Mouse (Mus musculus): ENCODE results near the gene Trpm1.

The Trpm1 gene

GRCm38 (mm10) chr7:64236521-64236920, 82.9 kb downstream of the Trpm1 start:
- DNase-seq: no peak

- no peak for DNase-seq
Observed at GRCm38 (mm10) chr7:64237747-64238146, 84.1 kb downstream of the Trpm1 start.

- DNase-seq: no peak
Observed at GRCm38 (mm10) chr7:64238410-64239086, 84.9 kb downstream of the Trpm1 start.

- DNase-seq: no peak
Observed at GRCm38 (mm10) chr7:64239138-64239805, 85.6 kb downstream of the Trpm1 start.

GRCm38 (mm10) chr7:64239806-64240315, 86.2 kb downstream of the Trpm1 start:
- DNase-seq: peak; percentile 13

- no peak for DNase-seq
Observed at GRCm38 (mm10) chr7:64242424-64242823, 88.8 kb downstream of the Trpm1 start.

GRCm38 (mm10) chr7:64244371-64244770, 90.7 kb downstream of the Trpm1 start:
- no peak for DNase-seq

- no peak for DNase-seq
Observed at GRCm38 (mm10) chr7:64246713-64247112, 93.1 kb downstream of the Trpm1 start.

- DNase-seq: no peak
Observed at GRCm38 (mm10) chr7:64248352-64248751, 94.7 kb downstream of the Trpm1 start.

GRCm38 (mm10) chr7:64249715-64250114, 96.1 kb downstream of the Trpm1 start:
- no peak for DNase-seq

GRCm38 (mm10) chr7:64250417-64250816, 96.8 kb downstream of the Trpm1 start:
- no peak for DNase-seq

- no peak for DNase-seq
Observed at GRCm38 (mm10) chr7:64253736-64254135, 100.1 kb downstream of the Trpm1 start.

GRCm38 (mm10) chr7:64265502-64266279, 112.1 kb downstream of the Trpm1 start:
- no peak for DNase-seq

- DNase-seq: no peak
Observed at GRCm38 (mm10) chr7:64266587-64266986, 113.0 kb downstream of the Trpm1 start.

GRCm38 (mm10) chr7:64271926-64272325, 118.3 kb downstream of the Trpm1 start:
- no peak for DNase-seq

GRCm38 (mm10) chr7:64275518-64275917, 121.9 kb downstream of the Trpm1 start:
- DNase-seq: no peak

GRCm38 (mm10) chr7:64276921-64277320, 123.3 kb downstream of the Trpm1 start:
- DNase-seq: no peak

- no peak for DNase-seq
Observed at GRCm38 (mm10) chr7:64278526-64278925, 124.9 kb downstream of the Trpm1 start.

- no peak for DNase-seq
Observed at GRCm38 (mm10) chr7:64279548-64279947, 125.9 kb downstream of the Trpm1 start.

GRCm38 (mm10) chr7:64286566-64286965, 132.9 kb downstream of the Trpm1 start:
- no peak for DNase-seq

GRCm38 (mm10) chr7:64287414-64288091, 133.9 kb downstream of the Trpm1 start, which contains the start of gene Mtmr10:
Gene Mtmr10 (plus strand): TSS chr7:64287653.
- DNase-seq: peak; percentile 98

- DNase-seq: no peak
Observed at GRCm38 (mm10) chr7:64289416-64289815, 135.8 kb downstream of the Trpm1 start.

GRCm38 (mm10) chr7:64290431-64290830, 136.8 kb downstream of the Trpm1 start:
- DNase-seq: no peak

Data from cerebellum, adult 11-12 months (tissue).